Mouse (Mus musculus) neural tube, embryonic 11.5 days (tissue): Measurements from ENCODE around the gene Gm49321. TPM values are rescaled to one million over a fixed set of nuclear protein-coding genes. Genes with fewer than 3 reads are reported as not detected.
A peak's percentile ranks its signal among the peaks of the same experiment; 100 is the strongest.

Source experiments
- ATAC-seq: fragments of 200-750 bp; cut with Nextera tagmentation; 2 replicates; pipeline ENCODE4 v1.8.0; 2017; ENCODE audit warnings: moderate number of reproducible peaks, mild to moderate bottlenecking, moderate TSS enrichment, moderate library complexity; ENCODE audit not compliant: insufficient read depth, low FRiP score, low TSS enrichment
- DNase-seq: peaks from one replicate; pipeline ENCODE4 v3.0.0-alpha.2; 2015; ENCODE audit warnings: low spot score
- H3K27ac ChIP-seq: fragments of 300-500 bp; sonication (generic); 2 replicates; pipeline ENCODE4 v1.5.1; 2014; ENCODE audit warnings: low read depth, mild to moderate bottlenecking, low read length
- H3K27me3 ChIP-seq: fragments of 300-500 bp; sonication (generic); 2 replicates; pipeline ENCODE4 v1.6.1; 2014; ENCODE audit warnings: mild to moderate bottlenecking, low read length, mixed read lengths; ENCODE audit not compliant: control insufficient read depth, insufficient read depth
- H3K36me3 ChIP-seq: fragments of 300-500 bp; sonication (generic); 2 replicates; pipeline ENCODE4 v1.6.1; 2014; ENCODE audit warnings: mild to moderate bottlenecking, low read length, moderate library complexity, mixed read lengths; ENCODE audit not compliant: control insufficient read depth, insufficient read depth
- H3K4me1 ChIP-seq: fragments of 300-500 bp; sonication (generic); 2 replicates; pipeline ENCODE4 v1.6.1; 2014; ENCODE audit warnings: low read length, mixed read lengths; ENCODE audit not compliant: control insufficient read depth, insufficient read depth
- H3K4me2 ChIP-seq: fragments of 300-500 bp; sonication (generic); 2 replicates; pipeline ENCODE4 v1.6.1; 2014; ENCODE audit warnings: low read depth, mild to moderate bottlenecking, moderate library complexity
- H3K4me3 ChIP-seq: fragments of 300-500 bp; sonication (generic); 2 replicates; pipeline ENCODE4 v1.5.1; 2014; ENCODE audit warnings: low read depth, low read length
- H3K9ac ChIP-seq: fragments of 300-500 bp; sonication (generic); 2 replicates; pipeline ENCODE4 v1.6.1; 2014; ENCODE audit warnings: mild to moderate bottlenecking, low read length
- H3K9me3 ChIP-seq: fragments of 300-500 bp; sonication (generic); 2 replicates; pipeline ENCODE4 v1.6.1; 2016; ENCODE audit warnings: low read length; ENCODE audit not compliant: control insufficient read depth
- WGBS: fragments of 180-500 bp; shearing (Covaris S2); extraction: QIAGEN DNeasy Blood & Tissue Kit; methylation state at CpG from one replicate; pipeline ENCODE4 v1.1.7; 2014; 5-methylcytosine and 5-hydroxymethylcytosine counted together
- polyA plus RNA-seq: library from polyadenylated mRNA; unstranded; fragments of >200 nt; fragmentation: Nextera tagmentation; extraction: Ambion mirVana; gene quantifications from 2 replicates; pipeline ENCODE4 v1.2.1, GENCODE M21; 2014

Gene Gm49321
- polyA plus RNA-seq, 1 experiment from 2014 or later, result 18.3 TPM

GRCm38 (mm10) chr12:73954785-73955184, 17.3 kb downstream of the Gm49321 start:
- Histone ChIP-seq H3K27me3 (no peaks in the 10 kb centered on the region), H3K9me3 (no peaks in the 10 kb centered on the region), H3K27ac (no peak overlapping the region), H3K4me3 (no peak overlapping the region), H3K36me3 (no peaks in the 10 kb centered on the region), H3K9ac (no peak overlapping the region), H3K4me2 (no peak overlapping the region), H3K4me1 (no peaks in the 10 kb centered on the region; the same call in 1 of the 2 replicates)
- ATAC-seq, result no peak
- DNase-seq, result no peak
- WGBS, result 80% methylated on average over 5 of the region's 5 CpGs

- Histone ChIP-seq H3K27me3 (no peaks in the 10 kb centered on the region), H3K9me3 (no peaks in the 10 kb centered on the region), H3K27ac (no peak overlapping the region), H3K4me2 (no peak overlapping the region), H3K4me3 (no peak overlapping the region), H3K4me1 (no peaks in the 10 kb centered on the region; the same call in 1 of the 2 replicates), H3K36me3 (no peaks in the 10 kb centered on the region), H3K9ac (no peak overlapping the region)
- 95% methylated on average over 3 of the region's 3 CpGs for WGBS
- ATAC-seq, result no peak
- DNase-seq, result no peak
Measured at GRCm38 (mm10) chr12:73957676-73958075, 20.2 kb downstream of the Gm49321 start.

DNA sequence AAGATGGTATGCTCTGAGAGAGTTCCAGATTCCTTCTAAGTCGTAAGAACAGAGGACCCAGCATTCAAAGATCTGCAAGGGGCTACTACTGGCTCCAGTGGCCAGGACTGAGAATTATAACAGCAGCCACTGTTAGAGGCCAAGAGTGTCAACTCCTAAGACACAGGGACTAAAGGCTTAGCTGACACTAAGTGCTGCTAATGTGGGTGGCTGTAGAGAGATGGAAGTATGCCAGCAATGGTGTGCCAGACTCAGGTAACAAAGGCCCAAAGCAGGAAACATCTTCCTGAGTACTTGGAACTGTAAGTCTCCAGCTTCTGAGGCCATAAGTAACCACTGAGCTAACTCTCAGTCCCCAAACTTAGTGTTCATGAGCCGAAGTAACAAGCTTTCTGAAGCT, 21.4 kb downstream of the Gm49321 start:
- Histone ChIP-seq H3K27ac (no peak overlapping the region), H3K4me1 (no peaks in the 10 kb centered on the region; the same call in 1 of the 2 replicates), H3K4me3 (no peak overlapping the region), H3K36me3 (no peaks in the 10 kb centered on the region), H3K27me3 (no peaks in the 10 kb centered on the region), H3K4me2 (no peak overlapping the region), H3K9me3 (no peaks in the 10 kb centered on the region), H3K9ac (no peak overlapping the region)
- ATAC-seq (no peak), DNase-seq (no peak)
- 87% methylated on average over 2 of the region's 2 CpGs for WGBS

DNA sequence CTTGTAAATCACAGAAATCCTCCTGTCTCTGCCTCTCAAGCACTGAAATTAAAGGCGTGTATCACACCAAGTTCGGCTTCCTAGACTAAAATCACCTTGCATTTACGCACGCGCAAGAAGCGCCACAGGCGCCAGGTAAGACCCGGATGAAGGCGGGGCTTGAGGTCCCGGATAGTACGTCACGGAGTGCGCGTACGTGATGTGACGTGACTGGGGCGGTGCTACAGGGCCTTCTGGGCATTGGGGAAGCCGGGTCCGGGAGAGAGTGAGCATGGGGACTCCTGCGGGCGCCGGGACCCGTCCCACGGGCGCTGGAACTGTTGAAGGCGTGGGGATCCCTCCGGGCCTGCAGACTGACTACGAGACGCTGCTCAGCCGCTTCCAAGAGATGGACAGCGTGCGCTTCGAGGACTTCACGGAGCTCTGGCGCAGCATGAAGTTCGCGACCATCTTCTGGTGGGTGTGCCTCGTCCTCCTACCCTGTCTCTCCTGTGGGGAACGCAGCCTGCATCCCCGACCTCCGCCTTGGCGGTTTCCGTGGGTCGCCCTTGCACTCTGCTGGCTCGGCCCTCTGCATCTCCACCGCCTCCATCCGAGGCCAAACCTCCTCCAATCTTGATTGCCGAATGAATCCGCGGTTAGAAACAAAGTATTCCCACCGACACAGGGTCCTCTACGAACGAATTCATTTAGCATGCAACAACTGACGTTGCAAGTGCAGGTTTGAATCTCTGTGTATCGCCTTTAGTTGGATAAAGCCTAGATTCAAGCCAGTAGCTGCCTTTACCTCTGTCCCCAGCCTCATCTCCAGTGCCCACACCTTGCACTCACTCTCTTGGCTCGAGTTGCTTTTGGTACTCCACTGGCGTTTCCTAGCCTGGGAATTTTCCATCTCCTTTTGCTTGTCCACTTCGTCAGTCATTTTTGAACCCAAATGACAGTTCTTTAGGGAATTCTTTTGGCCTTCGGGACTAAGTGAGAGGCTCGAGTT, 27.1 kb downstream of the Gm49321 start, which contains the start of gene Snapc1:
Gene Snapc1 (plus strand): TSS at position 191 of the 991 bp plus-strand sequence.
- Histone ChIP-seq H3K27ac (no peak within 1 kb of the TSS), H3K36me3 (peaks cover 5% of the 10 kb centered on the region; the same call in 1 of the 2 replicates), H3K9ac (peak within 1 kb of the TSS; percentile 77), H3K9me3 (no peaks in the 10 kb centered on the region), H3K4me2 (peak within 1 kb of the TSS; percentile 77), H3K27me3 (no peaks in the 10 kb centered on the region), H3K4me3 (peak within 1 kb of the TSS; percentile 81), H3K4me1 (peaks cover 3% of the 10 kb centered on the region)
- DNase-seq (peak; percentile 98), ATAC-seq (peak; percentile 100)
- WGBS, result 1% methylated on average over 60 of the region's 60 CpGs

- H3K4me3 ChIP-seq, result no peak overlapping the region
- 96% methylated on average over 8 of the region's 8 CpGs for WGBS
- no peak for DNase-seq
- no peaks in the 10 kb centered on the region; the same call in 1 of the 2 replicates for H3K9me3 ChIP-seq
- H3K27me3 ChIP-seq, result no peaks in the 10 kb centered on the region
- no peak overlapping the region for H3K4me2 ChIP-seq
- H3K27ac ChIP-seq, result no peak overlapping the region
- no peak overlapping the region for H3K9ac ChIP-seq
- H3K36me3 ChIP-seq, result peaks cover 22% of the 10 kb centered on the region
- ATAC-seq, result no peak
- peaks cover 3% of the 10 kb centered on the region for H3K4me1 ChIP-seq
Measured at GRCm38 (mm10) chr12:73969142-73969541, 31.7 kb downstream of the Gm49321 start.

DNA sequence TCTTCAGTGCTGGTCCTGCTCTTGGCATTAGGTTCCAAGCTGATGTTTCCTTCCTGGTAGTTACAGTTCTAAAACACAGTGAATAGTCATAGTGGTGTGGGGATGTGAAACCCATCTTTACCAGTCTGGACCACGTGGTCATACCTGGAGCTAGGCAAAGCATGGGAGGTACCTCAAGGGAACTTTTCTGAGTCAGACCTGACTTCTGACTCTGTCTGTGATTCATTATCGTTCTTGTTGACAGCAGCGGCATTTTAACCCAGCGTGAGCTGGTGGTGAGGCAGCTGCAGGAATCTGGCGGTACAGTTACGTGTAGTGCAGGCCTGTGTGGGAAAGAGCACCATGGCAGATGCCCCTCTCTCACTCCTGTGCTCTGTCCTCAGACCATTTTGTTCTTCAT, 37.1 kb downstream of the Gm49321 start:
- H3K9ac ChIP-seq, result no peak overlapping the region
- no peaks in the 10 kb centered on the region; the same call in 1 of the 2 replicates for H3K9me3 ChIP-seq
- no peak overlapping the region for H3K27ac ChIP-seq
- no peak overlapping the region for H3K4me2 ChIP-seq
- no peak for ATAC-seq
- DNase-seq, result no peak
- H3K4me3 ChIP-seq, result no peak overlapping the region
- H3K4me1 ChIP-seq, result no peaks in the 10 kb centered on the region
- no peaks in the 10 kb centered on the region for H3K27me3 ChIP-seq
- WGBS, result 93% methylated on average over 6 of the region's 6 CpGs
- peaks cover 26% of the 10 kb centered on the region for H3K36me3 ChIP-seq

- no peak overlapping the region for H3K9ac ChIP-seq
- ATAC-seq (no peak), DNase-seq (no peak)
- H3K27me3 ChIP-seq, result no peaks in the 10 kb centered on the region
- 100% methylated on average over 3 of the region's 3 CpGs for WGBS
- no peak overlapping the region for H3K4me3 ChIP-seq
- H3K27ac ChIP-seq, result no peak overlapping the region
- H3K4me2 ChIP-seq, result no peak overlapping the region
- H3K9me3 ChIP-seq, result no peaks in the 10 kb centered on the region
- H3K36me3 ChIP-seq, result peaks cover 11% of the 10 kb centered on the region; the same call in 1 of the 2 replicates
- H3K4me1 ChIP-seq, result no peaks in the 10 kb centered on the region
Measured at GRCm38 (mm10) chr12:73978144-73978543, 40.7 kb downstream of the Gm49321 start.

GRCm38 (mm10) chr12:73979667-73980066, 42.2 kb downstream of the Gm49321 start:
- H3K9ac ChIP-seq, result no peak overlapping the region
- DNase-seq, result no peak
- H3K4me3 ChIP-seq, result no peak overlapping the region
- ATAC-seq, result no peak
- 94% methylated on average over 5 of the region's 5 CpGs for WGBS
- H3K4me2 ChIP-seq, result no peak overlapping the region
- H3K9me3 ChIP-seq, result no peaks in the 10 kb centered on the region
- H3K27me3 ChIP-seq, result no peaks in the 10 kb centered on the region
- no peaks in the 10 kb centered on the region for H3K4me1 ChIP-seq
- no peak overlapping the region for H3K27ac ChIP-seq
- peaks cover 10% of the 10 kb centered on the region for H3K36me3 ChIP-seq

- DNase-seq (no peak), ATAC-seq (no peak)
- H3K4me3 ChIP-seq, result no peak overlapping the region
- no peaks in the 10 kb centered on the region for H3K27me3 ChIP-seq
- H3K4me1 ChIP-seq, result no peaks in the 10 kb centered on the region
- 83% methylated on average over 14 of the region's 14 CpGs for WGBS
- H3K4me2 ChIP-seq, result no peak overlapping the region
- peaks cover 9% of the 10 kb centered on the region for H3K36me3 ChIP-seq
- no peak overlapping the region for H3K27ac ChIP-seq
- no peak overlapping the region for H3K9ac ChIP-seq
- no peaks in the 10 kb centered on the region for H3K9me3 ChIP-seq
Measured at GRCm38 (mm10) chr12:73982533-73982932, 45.1 kb downstream of the Gm49321 start.
